Mouse (Mus musculus) hematopoietic stem cell, adult 5-6 weeks (primary cell): ENCODE measurements around the gene Eya2. TPM values are rescaled to one million over a fixed set of nuclear protein-coding genes. Genes with fewer than 3 reads are reported as not detected.
"Not testable (repeated sequence)": the region's sequence is repeated elsewhere in the genome, so short reads cannot be mapped to it uniquely, and the experiment has no call there.

ENCODE experiments used
- ATAC-seq, 2 experiments: fragments of 125-278 bp in 1 of 2; replicated peaks in 1 of 2; 2 replicates each; pipeline ENCODE4 v1.8.0; 2016 to 2017; ENCODE audit warnings: inconsistent platforms in 2 of 2, mild to moderate bottlenecking in 2 of 2, moderate number of reproducible peaks in 2 of 2, low read depth in 1 of 2, moderate TSS enrichment in 1 of 2; ENCODE audit not compliant: low FRiP score in 2 of 2, poor library complexity in 2 of 2, severe bottlenecking in 2 of 2, insufficient read depth in 1 of 2, low TSS enrichment in 1 of 2
- total RNA-seq: library from RNA; stranded (forward); fragments of 172-1452, 232-1000 nt; gene quantifications from 2 replicates; pipeline ENCODE4 v1.2.3, GENCODE M21; 2017

The Eya2 gene
- total RNA-seq, 1 experiment from 2014 or later: 32.9 TPM

GRCm38 (mm10) chr2:165785312-165786036 lies 190.6 kb downstream of the Eya2 start:
- no peak for ATAC-seq

DNA sequence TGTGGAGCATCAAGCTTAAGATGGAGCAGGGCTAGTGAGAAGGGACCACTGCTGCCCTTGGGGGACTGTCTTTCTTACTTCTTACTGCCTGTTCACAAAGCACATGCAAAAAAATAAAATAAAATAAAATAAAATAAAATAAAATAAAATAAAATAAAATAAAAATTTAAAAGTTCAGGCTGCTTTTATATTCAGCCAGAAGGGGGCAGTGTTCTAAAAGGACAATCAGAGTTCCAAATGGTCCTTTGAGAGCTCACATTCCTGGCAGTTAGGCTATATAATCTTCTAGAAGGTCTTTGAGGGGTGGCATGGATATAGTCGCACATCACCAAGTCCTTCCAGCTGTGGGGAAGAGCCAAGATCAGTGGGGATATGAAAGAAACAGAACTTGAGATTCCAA lies 191.6 kb downstream of the Eya2 start:
- ATAC-seq: no peak

DNA sequence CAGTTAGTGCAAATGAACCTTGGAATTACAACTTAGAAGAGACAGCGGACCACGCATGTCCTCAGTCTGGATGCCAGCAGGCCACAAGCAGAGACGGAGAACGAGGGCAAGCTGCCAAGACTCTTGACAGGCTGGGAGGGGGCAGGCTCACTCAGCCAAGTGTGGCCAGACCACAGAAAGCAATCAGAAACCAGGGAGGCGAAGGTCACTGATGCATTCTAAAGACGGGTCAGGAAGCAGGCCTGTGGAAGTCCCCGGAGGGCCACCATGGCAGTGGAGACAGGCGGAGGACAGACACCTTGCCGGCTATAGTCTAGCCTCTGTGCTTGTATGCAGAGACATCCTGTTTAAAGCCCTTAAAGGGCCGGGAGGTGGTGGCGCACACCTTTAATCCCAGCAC lies 193.2 kb downstream of the Eya2 start:
- ATAC-seq: peak; percentile 40 to 71; a peak in 3 of 4 replicates

GRCm38 (mm10) chr2:165788796-165789195 lies 194.0 kb downstream of the Eya2 start:
- no peak for ATAC-seq

- no peak for ATAC-seq
Measured at GRCm38 (mm10) chr2:165789667-165790066, 194.8 kb downstream of the Eya2 start.

DNA sequence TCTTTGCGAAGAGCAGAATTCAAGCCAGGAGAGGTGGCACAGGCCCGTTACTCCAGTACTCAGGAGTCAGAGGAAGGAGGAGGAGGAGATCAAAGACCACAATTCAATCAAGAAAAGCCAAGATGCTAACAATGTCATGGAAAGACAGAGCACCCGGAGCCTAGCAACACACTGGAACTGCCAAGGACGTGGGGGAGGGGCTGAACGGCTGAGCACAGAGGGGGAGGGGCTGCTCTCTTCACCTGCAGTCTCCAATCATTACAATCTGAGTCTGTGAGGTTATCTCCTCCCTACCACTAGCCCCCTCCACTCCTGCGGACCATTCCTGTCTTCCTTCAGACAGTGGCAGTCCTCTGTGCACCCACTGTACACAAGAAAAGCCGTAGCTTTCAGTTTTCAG lies 196.2 kb downstream of the Eya2 start:
- ATAC-seq: no peak

GRCm38 (mm10) chr2:165791657-165792056 lies 196.8 kb downstream of the Eya2 start:
- ATAC-seq: no peak

DNA sequence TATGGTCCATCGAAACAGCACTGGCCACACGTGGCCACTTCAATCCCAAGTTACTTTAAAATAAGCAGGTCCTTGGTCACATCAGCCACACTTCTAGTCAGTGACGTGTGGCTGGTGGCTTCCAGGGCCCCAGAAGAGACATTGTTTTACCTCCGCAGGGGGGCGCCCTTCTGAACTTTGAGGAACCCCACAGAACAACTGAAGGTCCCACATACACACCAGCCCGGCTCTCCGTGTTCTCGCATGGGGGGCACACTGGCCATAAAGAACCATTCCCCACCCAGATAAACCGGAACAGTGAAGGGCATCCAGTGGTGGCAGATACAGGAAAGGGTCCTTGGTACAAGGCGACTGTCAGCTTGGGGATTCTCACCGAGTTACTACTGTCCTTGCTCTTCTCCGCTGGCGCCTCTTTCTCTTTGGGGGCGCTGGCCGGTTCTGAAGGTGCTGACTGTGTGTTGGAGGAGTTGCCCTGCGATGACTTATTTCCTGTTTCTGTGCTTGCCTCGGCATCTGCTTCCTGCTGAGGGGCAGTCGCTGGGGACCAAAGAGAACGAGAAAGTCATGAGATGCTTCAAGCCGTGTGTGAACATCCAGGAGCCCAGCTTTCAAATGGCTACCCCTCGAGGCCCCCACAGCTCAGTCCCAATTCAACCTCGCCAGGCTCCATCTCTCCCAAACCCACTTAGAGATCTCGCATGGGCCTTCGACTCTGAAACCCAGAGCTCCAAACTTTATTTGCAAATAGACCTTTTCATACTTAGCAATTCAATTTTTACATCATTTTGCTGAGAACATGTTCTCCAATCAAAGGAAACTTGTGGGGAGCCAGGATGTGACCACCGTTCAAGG lies 197.8 kb downstream of the Eya2 start:
- ATAC-seq: peak; percentile 30 to 47

GRCm38 (mm10) chr2:165793283-165793638 lies 198.4 kb downstream of the Eya2 start:
- ATAC-seq: peak; percentile 63 to 66

DNA sequence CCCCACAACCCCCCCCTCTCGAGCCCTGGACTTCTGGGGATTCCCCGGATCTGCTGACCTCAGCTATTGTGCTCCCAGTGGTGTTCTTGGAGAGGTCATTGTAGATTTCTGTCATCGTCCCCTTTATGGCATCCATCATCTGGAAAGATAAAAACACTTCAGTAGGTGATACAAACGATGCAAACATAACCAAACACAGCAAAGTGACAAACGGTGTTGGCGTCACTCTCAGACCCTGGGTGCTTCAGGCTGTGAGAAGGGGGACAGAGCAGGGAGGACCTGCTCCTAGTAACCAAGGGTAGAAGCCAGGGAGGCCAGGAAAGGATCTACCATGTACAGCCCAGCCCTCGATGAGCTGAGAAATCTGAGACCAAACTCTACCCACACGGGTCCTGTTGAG lies 203.0 kb downstream of the Eya2 start:
- ATAC-seq: no peak

DNA sequence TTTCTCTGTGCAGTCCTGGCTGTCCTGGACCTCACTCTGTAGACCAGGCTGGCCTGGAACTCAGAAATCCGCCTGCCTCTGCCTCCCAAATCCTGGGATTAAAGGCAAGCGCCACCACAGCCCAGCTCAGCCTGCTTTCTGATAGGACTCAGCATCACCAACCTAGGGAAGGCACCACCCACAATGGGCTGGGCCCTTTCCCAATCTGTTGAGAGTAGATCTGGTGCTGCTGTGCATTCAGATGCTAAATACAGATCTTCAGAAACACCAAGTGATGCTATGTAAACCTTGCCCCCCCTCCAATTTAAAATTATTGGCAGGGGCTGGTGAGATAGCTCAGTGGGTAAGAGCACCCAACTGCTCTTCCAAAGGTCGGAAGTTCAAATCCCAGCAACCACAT lies 205.3 kb downstream of the Eya2 start:
- not testable (repeated sequence) for ATAC-seq

- ATAC-seq: no peak
Measured at GRCm38 (mm10) chr2:165808179-165808975, 213.5 kb downstream of the Eya2 start.

DNA sequence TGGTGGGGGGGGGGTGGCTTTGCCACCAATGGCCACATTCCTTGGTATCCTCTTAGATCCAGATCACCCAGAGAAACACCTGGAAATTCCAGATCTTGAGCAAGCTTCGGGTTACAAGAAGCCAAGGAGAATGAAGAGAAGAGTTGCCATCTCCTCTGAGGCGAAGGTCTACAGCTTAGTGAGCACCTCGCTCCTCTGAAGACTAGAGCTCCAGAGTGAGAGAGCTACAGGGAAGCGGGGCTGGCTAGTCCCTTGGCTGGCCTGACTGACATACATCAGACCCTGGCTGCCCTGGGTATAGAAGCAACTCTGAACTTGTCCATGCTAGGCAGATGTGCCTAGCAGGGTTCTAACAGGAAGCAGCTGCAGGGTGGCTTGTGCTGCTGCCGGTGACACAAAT lies 214.3 kb downstream of the Eya2 start:
- no peak for ATAC-seq

- no peak for ATAC-seq
Measured at GRCm38 (mm10) chr2:165809901-165810477, 215.2 kb downstream of the Eya2 start.

- ATAC-seq: peak; percentile 37 to 54; a peak in 2 of 4 replicates
Measured at GRCm38 (mm10) chr2:165811536-165811935, 216.7 kb downstream of the Eya2 start.

- ATAC-seq: no peak
Measured at GRCm38 (mm10) chr2:165812889-165813288, 218.1 kb downstream of the Eya2 start.

GRCm38 (mm10) chr2:165815103-165815880 lies 220.5 kb downstream of the Eya2 start:
- ATAC-seq: no peak
